Mouse (Mus musculus) MEL-GATA-1-ER (cell line): ENCODE measurements around the gene Atg13.
A peak's percentile ranks its signal among the peaks of the same experiment; 100 is the strongest.

Experiments used
- DNase-seq: peaks from one replicate; pipeline ENCODE4 v3.0.0-alpha.2; 2012; ENCODE audit warnings: low read depth; ENCODE audit errors: extremely low read depth

Gene Atg13

DNA sequence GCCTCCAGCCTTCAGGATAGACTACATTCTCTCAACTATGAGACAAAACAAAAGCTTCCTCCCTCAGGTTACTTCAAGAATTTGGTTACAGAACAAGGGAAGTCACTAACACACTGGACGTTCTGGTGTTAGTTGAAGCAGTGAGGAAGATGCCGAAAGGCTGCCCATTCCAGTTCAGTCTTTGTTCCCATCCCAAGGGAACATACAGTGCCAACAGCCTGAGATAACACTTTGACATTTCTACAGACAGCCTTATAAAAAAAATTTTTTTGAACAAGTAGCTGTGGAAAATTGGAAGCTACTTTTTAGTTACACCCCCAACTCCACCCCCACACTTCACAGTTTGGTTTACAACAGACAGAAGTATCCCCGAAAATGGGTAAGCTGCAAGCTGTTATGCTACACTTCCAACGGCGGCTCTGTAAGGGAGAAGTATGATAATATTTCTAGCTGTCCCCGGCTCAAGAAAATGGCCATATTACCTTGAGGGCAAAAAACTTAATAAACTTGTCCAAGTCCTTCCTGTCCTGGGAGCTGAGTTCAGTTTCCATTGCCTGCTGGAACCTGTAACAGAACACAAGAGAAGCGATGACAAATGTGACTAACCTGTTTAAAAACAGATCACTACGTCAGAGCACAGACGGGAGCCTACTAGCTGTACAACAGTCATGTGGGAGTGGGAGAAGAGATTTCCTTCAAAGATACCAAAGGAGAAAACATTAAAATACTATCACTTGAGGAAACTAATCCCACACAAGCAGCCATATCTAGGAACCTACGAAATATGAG, 14.7 kb downstream of the Atg13 start:
- no peak for DNase-seq

GRCm38 (mm10) chr2:91689452-91689851, 20.9 kb downstream of the Atg13 start:
- no peak for DNase-seq

GRCm38 (mm10) chr2:91683919-91684318, 26.5 kb downstream of the Atg13 start:
- DNase-seq = no peak

- DNase-seq = peak; percentile 29
Observed at GRCm38 (mm10) chr2:91682850-91683249, 27.5 kb downstream of the Atg13 start.

DNA sequence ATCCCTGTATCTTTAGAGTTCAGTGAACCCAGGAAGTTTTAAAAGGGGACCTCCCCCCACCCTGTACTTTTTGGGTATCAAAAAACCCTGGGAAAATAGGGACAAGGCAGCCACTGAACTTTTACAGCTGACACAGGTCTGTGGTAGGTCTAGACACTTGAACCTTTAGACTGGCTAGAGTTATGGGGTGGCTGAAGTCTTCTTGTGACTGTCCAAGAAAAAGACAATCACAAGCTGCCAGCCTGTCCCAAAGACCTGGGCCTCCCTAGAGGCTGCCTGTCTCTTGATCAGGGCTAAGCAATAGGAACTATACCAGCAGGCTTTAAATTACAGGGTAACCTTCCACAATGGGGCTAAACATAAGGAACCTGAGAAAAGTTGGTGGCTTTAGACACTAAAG, 33.4 kb downstream of the Atg13 start:
- DNase-seq = no peak

- no peak for DNase-seq
Observed at GRCm38 (mm10) chr2:91676420-91676819, 34.0 kb downstream of the Atg13 start.

DNA sequence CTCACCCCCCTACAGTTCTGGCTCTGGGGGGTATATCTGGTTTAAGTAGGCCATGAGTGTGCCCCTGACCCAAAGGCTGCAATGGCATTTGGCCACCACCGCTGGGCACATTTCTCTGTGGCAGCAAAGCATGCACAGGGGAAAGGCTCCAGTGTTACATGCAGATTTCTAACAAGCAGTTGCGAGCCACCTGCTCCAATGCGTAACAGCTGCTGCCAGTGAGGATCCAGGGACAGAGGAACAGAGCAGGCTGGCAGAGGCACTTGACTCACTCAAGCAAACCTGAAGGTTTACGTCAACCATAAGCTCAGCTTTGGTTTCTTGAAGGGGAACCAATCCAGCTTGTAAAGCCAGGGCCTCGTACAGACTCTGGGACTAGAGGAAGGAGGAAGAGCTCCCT, 35.5 kb downstream of the Atg13 start:
- DNase-seq = no peak

GRCm38 (mm10) chr2:91673587-91673986, 36.8 kb downstream of the Atg13 start:
- DNase-seq = no peak

GRCm38 (mm10) chr2:91670038-91670437, 40.3 kb downstream of the Atg13 start:
- no peak for DNase-seq

GRCm38 (mm10) chr2:91669326-91669725, 41.0 kb downstream of the Atg13 start:
- no peak for DNase-seq

DNA sequence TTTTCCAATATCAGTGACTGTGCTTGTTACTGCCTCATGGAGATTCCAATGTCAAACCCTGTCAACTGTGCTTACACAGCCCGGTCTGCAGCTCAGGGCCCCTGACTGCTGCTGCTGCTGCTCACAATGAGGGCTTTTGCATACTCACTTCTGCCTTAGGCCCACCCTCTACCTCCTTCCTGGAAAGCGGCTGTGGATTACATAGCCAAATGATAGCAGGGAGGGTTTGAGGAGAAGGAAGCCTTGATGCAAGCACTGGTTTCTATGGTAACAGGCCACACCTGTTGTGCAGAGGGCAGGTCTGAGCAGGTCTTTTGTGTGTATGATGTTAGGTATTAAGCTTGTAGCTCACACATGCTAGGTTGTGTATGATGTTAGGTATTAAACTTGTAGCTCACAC, 42.6 kb downstream of the Atg13 start:
- DNase-seq = no peak

GRCm38 (mm10) chr2:91666386-91666910, 43.9 kb downstream of the Atg13 start:
- no peak for DNase-seq

GRCm38 (mm10) chr2:91664780-91665179, 45.6 kb downstream of the Atg13 start:
- no peak for DNase-seq

GRCm38 (mm10) chr2:91660981-91661380, 49.4 kb downstream of the Atg13 start:
- no peak for DNase-seq

GRCm38 (mm10) chr2:91659657-91660056, 50.7 kb downstream of the Atg13 start:
- DNase-seq = no peak

DNA sequence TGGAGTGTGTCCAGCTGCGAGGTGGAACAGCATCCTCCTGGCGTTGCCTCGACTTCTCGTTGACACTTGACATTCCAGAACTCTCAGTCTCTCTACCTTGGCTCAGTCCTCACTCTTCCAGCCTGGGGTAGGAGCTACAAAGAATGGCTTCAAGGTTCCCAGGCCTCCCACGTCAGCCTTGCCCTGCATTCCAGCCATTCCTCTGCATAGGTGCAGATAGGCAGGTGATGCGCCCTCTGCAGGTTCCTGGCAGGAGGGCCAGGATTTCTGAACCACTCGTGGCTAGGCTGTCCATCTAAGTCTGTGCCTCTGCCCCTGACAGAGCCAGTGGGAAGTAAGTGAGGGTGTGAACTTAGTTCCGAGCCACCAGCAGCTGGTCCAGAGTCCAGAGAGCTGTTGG, 53.6 kb downstream of the Atg13 start:
- DNase-seq = no peak

- DNase-seq = no peak
Observed at GRCm38 (mm10) chr2:91655827-91656226, 54.5 kb downstream of the Atg13 start.

- DNase-seq = no peak
Observed at GRCm38 (mm10) chr2:91655388-91655787, 55.0 kb downstream of the Atg13 start.

DNA sequence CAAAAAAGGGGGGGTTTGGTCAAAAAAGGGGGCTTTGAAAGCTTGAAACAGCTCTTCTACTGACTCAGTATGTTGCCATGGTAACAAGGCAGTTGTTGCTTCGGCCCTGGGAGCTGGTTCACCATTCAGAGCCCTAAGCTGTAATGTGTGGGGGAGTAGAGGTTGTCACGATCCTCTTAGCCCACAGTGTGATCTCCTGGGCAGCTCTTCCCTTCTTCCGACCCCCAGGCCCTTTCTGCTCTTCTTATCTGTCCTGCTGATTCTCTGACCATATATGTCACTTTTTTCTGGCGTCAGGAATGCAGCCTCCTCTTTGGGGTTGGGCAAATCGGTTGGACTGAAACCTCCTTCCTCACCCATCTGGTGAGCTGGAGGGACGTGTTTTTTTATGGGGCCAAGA, 57.5 kb downstream of the Atg13 start:
- no peak for DNase-seq

DNA sequence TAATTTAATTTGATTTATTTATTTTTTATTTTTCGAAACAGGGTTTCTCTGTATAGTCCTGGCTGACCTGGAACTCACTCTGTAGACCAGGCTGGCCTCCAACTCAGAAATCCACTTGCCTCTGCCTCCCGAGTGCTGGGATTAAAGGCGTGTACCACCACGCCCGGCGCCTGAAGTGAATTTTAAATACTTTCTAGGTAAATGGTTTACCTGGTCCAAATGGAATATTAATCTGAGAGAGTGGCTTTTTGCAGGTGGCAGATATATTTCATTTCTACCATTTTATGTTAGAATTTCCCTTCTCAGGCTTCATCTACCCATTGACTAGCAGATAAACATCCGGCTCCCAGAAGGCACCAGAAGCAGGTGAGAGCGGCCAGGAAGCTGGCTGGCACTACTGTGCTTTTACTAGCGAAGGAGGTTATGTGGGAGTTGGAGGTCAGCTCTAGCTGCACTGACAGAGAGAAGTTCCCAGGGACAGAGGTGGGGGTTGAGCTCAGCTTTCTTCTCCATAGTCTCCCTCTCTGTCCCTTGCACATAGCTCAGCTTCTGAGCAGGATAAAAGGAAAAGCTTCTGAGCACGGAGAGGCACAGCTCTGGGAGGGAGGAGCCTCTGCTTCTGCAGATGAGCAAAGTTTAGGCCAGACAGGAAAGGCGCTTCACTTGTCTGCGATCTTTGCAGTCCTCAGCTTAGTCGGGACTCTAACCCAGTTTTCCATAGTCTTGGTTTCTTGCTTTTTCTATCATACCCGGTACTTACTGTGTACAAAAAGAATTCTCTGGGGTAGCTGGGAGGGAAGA, 58.7 kb downstream of the Atg13 start:
- DNase-seq = no peak

- peak; percentile 55 for DNase-seq
Observed at GRCm38 (mm10) chr2:91650360-91650995, 59.9 kb downstream of the Atg13 start.
